Mouse (Mus musculus): ENCODE measurements around the gene Mlxip. TPM values are rescaled to one million over a fixed set of nuclear protein-coding genes. Genes with fewer than 3 reads are reported as not detected.

The Mlxip gene
- total RNA-seq, 2 experiments from 2014 or later, result 15.4 to 20.6 TPM

- DNase-seq (ENCODE audit: low spot score in 2 of 2), result no peak
Measured at GRCm38 (mm10) chr5:123381968-123382367, 12.6 kb upstream of the Mlxip start.

- no peak for DNase-seq (ENCODE audit: low spot score in 2 of 2)
Measured at GRCm38 (mm10) chr5:123382686-123383085, 11.9 kb upstream of the Mlxip start.

- no peak for DNase-seq (ENCODE audit: low spot score in 2 of 2)
Measured at GRCm38 (mm10) chr5:123388452-123388851, 6.1 kb upstream of the Mlxip start.

- DNase-seq (ENCODE audit: low spot score in 2 of 2), result no peak
Measured at GRCm38 (mm10) chr5:123390536-123391441, 3.8 kb upstream of the Mlxip start.

- peak; percentile 49 to 85 for DNase-seq (ENCODE audit: low spot score in 2 of 2)
Measured at GRCm38 (mm10) chr5:123391442-123391809, 3.2 kb upstream of the Mlxip start.

- DNase-seq (ENCODE audit: low spot score in 2 of 2), result no peak
Measured at GRCm38 (mm10) chr5:123393786-123394302, 754 bp upstream of the Mlxip start.

GRCm38 (mm10) chr5:123394957-123395881 lies 621 bp downstream of the Mlxip start:
- no peak for DNase-seq (ENCODE audit: low spot score in 2 of 2)

GRCm38 (mm10) chr5:123396901-123397464 lies 2.4 kb downstream of the Mlxip start:
- DNase-seq (ENCODE audit: low spot score in 2 of 2), result no peak

GRCm38 (mm10) chr5:123397786-123398185 lies 3.2 kb downstream of the Mlxip start:
- DNase-seq (ENCODE audit: low spot score in 2 of 2), result peak in 1 of 2 experiments; percentile 51

- DNase-seq (ENCODE audit: low spot score in 2 of 2), result no peak
Measured at GRCm38 (mm10) chr5:123398856-123399498, 4.4 kb downstream of the Mlxip start.

GRCm38 (mm10) chr5:123404480-123404879 lies 9.9 kb downstream of the Mlxip start:
- no peak for DNase-seq (ENCODE audit: low spot score in 2 of 2)

GRCm38 (mm10) chr5:123406952-123407351 lies 12.4 kb downstream of the Mlxip start:
- no peak for DNase-seq (ENCODE audit: low spot score in 2 of 2)

GRCm38 (mm10) chr5:123408176-123408575 lies 13.6 kb downstream of the Mlxip start:
- no peak for DNase-seq (ENCODE audit: low spot score in 2 of 2)

- no peak for DNase-seq (ENCODE audit: low spot score in 2 of 2)
Measured at GRCm38 (mm10) chr5:123412193-123412592, 17.6 kb downstream of the Mlxip start.

GRCm38 (mm10) chr5:123413866-123414363 lies 19.3 kb downstream of the Mlxip start:
- no peak for DNase-seq (ENCODE audit: low spot score in 2 of 2)

GRCm38 (mm10) chr5:123416149-123416548 lies 21.6 kb downstream of the Mlxip start:
- no peak for DNase-seq (ENCODE audit: low spot score in 2 of 2)

GRCm38 (mm10) chr5:123416566-123417518 lies 22.2 kb downstream of the Mlxip start:
- DNase-seq (ENCODE audit: low spot score in 2 of 2), result peak in 1 of 2 experiments; percentile 16

- DNase-seq (ENCODE audit: low spot score in 2 of 2), result no peak
Measured at GRCm38 (mm10) chr5:123423885-123424284, 29.3 kb downstream of the Mlxip start.

GRCm38 (mm10) chr5:123427556-123427955 lies 33.0 kb downstream of the Mlxip start:
- DNase-seq (ENCODE audit: low spot score in 2 of 2), result no peak

Data from layer of hippocampus, adult 18-20 months (tissue).